Mouse (Mus musculus): ENCODE measurements around the gene Nipal4.
"Not testable (repeated sequence)": the region's sequence is repeated elsewhere in the genome, so short reads cannot be mapped to it uniquely, and the experiment has no call there.

Nipal4 gene

GRCm38 (mm10) chr11:46165866-46166585 lies at the start of gene Nipal4:
Nipal4 (minus strand) TSS chr11:46166508.
- DNase-seq: no peak

- peak; percentile 40 for DNase-seq
These were observed 49.0 kb upstream of the Nipal4 start for GRCm38 (mm10) chr11:46215354-46215753.

- DNase-seq: no peak
These were observed 48.3 kb upstream of the Nipal4 start for GRCm38 (mm10) chr11:46214368-46215230.

GRCm38 (mm10) chr11:46213844-46214243 lies 47.5 kb upstream of the Nipal4 start:
- no peak for DNase-seq

GRCm38 (mm10) chr11:46211858-46212257 lies 45.5 kb upstream of the Nipal4 start:
- DNase-seq: no peak

DNA sequence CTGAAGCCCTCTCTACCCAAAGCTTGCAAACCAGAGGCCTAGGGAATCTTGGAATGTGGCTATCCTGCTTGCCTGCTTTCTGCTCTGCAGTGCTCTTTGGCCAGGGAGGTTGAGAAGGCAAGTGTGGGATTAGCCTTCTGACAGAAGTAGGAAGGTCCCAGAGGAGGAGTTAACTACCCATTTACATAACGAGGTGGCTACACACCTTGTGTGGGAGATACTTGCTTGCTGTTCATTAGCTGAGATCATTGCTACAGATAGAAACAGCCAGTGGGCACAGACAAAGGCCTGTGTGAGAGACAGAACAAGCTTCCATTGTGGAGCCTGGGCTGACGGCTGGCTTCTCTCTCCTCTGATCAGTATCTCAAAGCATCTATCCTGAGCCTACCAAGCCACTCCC lies 43.6 kb upstream of the Nipal4 start:
- DNase-seq: no peak

GRCm38 (mm10) chr11:46205639-46206409 lies 39.5 kb upstream of the Nipal4 start:
- no peak for DNase-seq

DNA sequence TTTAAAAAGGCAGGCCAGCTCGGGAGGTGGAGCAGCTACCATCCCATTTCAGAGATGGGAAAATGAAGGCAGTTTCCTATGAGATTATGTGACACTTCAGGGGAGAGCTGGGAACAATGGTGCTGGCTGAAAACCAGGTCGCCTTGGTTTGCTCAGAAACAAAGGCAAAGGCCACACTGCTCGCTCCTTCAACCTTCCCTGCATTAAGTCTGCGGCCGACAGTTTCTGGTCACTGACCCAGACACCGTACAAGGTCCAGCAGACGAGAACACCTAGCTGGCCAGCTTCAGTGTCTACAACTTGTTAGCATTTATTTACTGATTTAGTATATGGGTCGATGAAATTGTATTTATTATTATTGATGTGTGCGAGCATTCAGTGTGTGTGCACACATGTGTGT lies 38.5 kb upstream of the Nipal4 start:
- DNase-seq: no peak

- no peak for DNase-seq
These were observed 36.2 kb upstream of the Nipal4 start for GRCm38 (mm10) chr11:46202547-46202887.

DNA sequence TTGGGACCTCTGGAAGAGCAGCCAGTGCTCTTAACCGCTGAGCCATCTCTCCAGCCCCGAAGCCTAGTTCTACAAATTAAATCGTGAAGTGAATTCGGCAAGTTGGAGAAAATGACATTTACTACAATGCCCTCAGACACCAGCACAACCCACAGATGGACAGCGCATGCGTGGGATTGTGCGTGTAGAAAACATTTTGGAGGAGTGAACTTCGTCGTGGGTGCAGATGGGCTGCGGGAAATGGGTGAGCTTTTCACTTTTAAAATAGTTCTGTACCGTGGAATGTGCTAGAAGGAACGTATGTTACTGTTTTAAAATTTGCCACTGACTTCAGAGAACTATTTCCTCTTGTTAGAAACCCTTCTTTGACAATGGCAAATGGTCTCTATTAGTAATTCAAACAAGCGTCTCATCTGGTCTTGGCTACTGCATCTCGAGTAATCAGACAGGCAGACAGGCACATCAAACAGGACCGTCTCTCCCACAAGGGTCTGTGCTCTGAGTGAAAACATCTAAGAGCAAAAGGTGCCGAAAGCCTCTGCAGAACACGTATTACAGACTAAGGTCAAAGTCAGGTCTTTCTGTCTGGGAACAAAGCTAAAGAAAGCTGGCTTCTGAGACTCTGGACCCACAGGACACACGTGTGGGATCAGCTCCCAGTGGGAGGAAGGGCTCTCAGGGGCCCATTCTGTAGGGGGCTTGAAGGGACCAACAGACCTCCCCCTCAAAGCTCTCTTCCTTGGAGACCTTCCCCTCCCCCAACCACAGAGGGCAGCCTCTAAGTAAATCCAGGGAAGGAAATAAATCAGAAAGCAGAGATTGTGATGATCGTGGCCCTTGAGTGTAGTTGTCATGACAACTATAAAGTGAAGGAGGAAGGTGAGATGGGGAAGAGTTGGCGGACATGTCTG lies 35.6 kb upstream of the Nipal4 start:
- DNase-seq: peak; percentile 44

GRCm38 (mm10) chr11:46200664-46201063 lies 34.4 kb upstream of the Nipal4 start:
- no peak for DNase-seq

DNA sequence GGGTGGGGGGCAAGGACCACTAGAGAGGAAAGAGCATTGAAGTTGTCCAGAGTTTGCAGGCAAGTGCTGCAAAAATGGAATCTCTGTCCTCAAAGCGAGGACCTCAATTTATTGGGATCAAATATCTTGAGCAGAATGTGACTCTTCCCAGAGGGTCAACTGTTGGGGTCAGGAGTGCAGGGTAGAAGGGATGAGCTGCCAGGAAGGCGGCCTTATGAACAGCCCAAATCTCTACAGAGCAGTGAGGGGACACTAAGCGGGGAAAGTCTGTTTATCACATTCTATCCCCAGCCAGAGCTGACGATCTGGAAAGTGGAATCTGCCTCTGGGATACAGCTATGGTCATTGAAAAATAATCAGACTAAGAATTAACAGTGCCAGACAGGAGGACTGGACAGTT lies 27.9 kb upstream of the Nipal4 start:
- no peak for DNase-seq

DNA sequence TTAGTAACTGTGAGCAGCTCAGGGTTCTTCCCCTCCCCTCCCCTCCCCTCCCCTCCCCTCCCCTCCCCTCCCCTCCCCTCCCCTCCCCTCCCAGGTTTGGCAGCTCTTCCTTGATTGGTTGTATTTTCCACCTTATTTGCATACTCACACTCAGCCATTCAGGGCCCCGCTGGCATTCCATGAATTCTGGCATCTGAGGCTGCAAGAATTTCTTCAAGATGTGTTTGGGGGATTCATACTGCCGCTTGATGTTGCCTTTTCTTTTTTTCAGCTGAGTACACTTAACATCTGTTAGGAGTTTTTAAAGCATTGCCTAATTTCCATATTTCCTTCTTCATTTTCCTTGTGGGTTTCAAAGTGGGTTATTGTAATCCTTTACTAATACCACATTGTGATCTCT lies 22.0 kb upstream of the Nipal4 start:
- no peak for DNase-seq

DNA sequence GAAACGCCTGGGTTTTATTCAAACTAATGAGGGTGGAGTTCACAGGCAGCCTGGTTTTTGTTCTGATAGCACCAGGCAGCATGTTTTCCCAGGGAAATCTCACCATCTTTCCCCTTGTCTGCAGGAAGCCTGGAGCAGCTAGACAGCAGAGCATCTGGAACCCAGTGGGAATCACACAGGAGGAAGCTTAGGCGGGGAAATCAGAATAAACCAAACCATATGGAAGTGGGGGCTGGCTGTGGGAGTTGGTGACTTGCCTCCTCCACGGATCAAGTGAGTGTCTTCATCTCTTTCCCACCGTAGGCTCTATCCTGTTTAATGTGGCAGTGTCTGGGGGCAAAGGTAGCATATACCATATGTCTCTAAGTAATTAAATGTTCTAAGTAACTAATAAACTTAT lies 19.2 kb upstream of the Nipal4 start:
- DNase-seq: no peak

DNA sequence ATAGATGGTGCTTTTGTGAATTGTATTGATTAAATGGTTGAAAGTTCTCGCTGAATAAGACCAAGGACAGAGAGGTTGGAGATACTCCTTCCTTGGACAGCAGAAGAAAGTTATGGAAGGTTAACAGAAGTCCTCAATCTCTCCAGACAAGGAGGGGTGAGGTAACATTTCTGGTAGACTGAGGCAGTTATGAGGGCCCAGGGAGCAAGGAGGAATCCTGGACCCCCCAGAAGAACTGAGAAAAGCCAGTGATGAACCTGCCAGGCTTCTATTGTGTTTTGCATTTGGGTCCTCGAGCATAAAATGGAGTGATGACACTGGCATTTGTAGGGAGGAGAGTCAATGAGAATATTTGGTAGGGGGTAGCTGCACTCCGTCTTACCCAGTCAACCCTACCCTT lies 18.6 kb upstream of the Nipal4 start:
- no peak for DNase-seq

GRCm38 (mm10) chr11:46182031-46182430 lies 15.7 kb upstream of the Nipal4 start:
- DNase-seq: not testable (repeated sequence)

DNA sequence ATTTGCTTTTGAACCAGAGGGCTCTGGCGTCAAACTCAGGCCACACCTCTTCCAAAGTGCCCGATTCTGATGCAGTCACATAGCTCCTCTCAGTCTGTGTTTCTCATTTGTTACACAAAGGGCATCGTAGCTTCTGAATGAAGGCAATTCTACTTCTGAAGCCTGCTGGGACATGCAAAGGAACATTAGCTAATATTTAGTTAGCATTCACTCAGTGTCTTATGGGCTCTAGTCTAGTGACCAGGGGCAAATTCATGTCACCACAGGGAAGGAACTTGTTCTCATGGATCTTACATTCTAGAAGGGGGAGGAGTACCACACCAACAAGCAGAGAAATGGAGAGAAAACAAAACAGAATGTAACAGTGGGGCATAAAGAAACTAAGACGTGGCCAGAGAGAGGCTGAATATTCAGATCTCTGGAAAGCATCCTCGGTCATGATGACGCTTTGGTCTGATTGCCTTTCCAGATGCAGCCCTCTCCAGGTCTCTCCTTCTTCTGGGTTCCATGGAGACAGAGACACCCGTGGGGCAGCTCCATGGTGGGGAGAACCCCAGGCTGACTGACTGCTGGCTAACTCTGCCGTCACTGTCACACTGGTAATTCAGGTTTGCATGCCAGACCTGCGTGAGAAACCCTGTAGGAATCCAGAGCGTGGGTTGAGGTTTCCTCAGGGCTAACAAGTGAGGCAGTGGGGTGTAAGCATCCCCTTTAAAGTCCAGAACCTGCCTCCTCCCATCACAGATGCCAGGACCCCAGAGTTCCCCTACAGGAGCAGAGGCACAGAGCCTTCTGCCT lies 11.1 kb upstream of the Nipal4 start:
- no peak for DNase-seq

DNA sequence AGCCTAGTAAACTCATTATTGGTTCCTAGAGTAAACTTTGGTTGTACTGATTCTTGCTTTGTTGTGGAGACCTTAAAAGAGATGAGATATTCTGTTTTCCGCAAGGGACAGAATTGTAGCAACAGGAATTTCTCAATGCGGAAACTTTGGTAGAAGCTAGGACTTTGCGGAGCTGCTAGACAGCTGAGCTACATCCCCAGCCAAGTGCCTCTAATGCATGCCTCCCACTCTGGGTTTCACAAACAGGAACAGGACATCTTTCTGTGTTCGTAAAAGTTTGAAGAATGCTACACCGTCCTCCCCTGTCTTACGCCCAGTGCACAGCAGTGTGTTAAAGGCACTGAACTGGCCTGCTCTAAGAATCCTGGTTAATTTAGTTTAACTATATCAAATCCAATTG lies 9.8 kb upstream of the Nipal4 start:
- no peak for DNase-seq

GRCm38 (mm10) chr11:46172128-46172527 lies 5.8 kb upstream of the Nipal4 start:
- no peak for DNase-seq

- no peak for DNase-seq
These were observed 3.6 kb upstream of the Nipal4 start for GRCm38 (mm10) chr11:46169908-46170307.

DNA sequence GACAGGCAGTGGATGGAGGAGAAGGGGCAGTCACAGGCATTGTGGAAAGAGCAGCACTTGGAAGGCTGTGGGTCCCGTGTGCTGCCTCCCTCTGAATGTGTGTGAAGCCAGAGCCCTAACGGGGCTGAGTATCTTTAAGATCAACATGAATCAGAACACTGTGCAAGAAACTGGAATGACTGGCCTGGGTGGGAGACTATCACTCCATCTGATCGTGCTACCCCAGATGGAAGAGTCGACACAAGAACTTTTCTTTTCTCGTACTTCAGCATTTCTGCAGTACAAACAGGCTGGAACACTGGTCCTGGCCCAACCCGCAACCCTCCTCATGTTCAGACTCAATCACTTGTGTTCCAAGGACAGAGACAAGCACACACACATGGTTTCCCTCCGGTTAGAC lies 2.2 kb upstream of the Nipal4 start:
- no peak for DNase-seq

GRCm38 (mm10) chr11:46157462-46157861 lies 8.8 kb downstream of the Nipal4 start:
- no peak for DNase-seq

All from right cerebral cortex, postnatal 4 days (tissue).